Mouse (Mus musculus) liver, embryonic 15.5 days (tissue): ENCODE measurements around the gene Zbtb20. TPM values are rescaled to one million over a fixed set of nuclear protein-coding genes. Genes with fewer than 3 reads are reported as not detected.
"Not testable (repeated sequence)": the region's sequence is repeated elsewhere in the genome, so short reads cannot be mapped to it uniquely, and the experiment has no call there.

Experiments
- ATAC-seq: fragments of 200-750 bp; cut with Nextera tagmentation; 2 replicates; pipeline ENCODE4 v1.8.0; 2017; ENCODE audit warnings: moderate number of reproducible peaks, mild to moderate bottlenecking, moderate library complexity; ENCODE audit not compliant: insufficient read depth
- H3K27ac ChIP-seq: fragments of 300-500 bp; sonication (generic); replicated peaks from 2 replicates; pipeline ENCODE4 v1.5.1; 2015; ENCODE audit warnings: mild to moderate bottlenecking, inconsistent platforms
- H3K27me3 ChIP-seq: fragments of 300-500 bp; sonication (generic); 2 replicates; pipeline ENCODE4 v1.6.1; 2015; ENCODE audit warnings: mild to moderate bottlenecking, inconsistent platforms
- H3K36me3 ChIP-seq: fragments of 300-500 bp; sonication (generic); replicated peaks from 2 replicates; pipeline ENCODE4 v1.6.1; 2015; ENCODE audit warnings: moderate library complexity, mild to moderate bottlenecking, inconsistent platforms
- H3K4me1 ChIP-seq: fragments of 300-500 bp; sonication (generic); replicated peaks from 2 replicates; pipeline ENCODE4 v1.6.1; 2015; ENCODE audit warnings: inconsistent platforms
- H3K4me2 ChIP-seq: fragments of 300-500 bp; sonication (generic); 2 replicates; pipeline ENCODE4 v1.6.1; 2015; ENCODE audit warnings: moderate library complexity, mild to moderate bottlenecking, inconsistent platforms
- H3K4me3 ChIP-seq: fragments of 300-500 bp; sonication (generic); replicated peaks from 2 replicates; pipeline ENCODE4 v1.5.1; 2015; ENCODE audit warnings: mild to moderate bottlenecking, inconsistent platforms
- H3K9ac ChIP-seq: fragments of 300-500 bp; sonication (generic); 2 replicates; pipeline ENCODE4 v1.6.1; 2015; ENCODE audit warnings: moderate library complexity, mild to moderate bottlenecking, inconsistent platforms
- H3K9me3 ChIP-seq: fragments of 300-500 bp; sonication (generic); replicated peaks from 2 replicates; pipeline ENCODE4 v1.6.1; 2016; ENCODE audit warnings: inconsistent platforms
- WGBS: fragments of 180-500 bp; shearing (Covaris S2); methylation state at CpG from one replicate; pipeline ENCODE4 v1.1.7; 2015; ENCODE audit warnings: mixed read lengths; ENCODE audit not compliant: insufficient replicate concordance; 5-methylcytosine and 5-hydroxymethylcytosine counted together
- polyA plus RNA-seq: library from polyadenylated mRNA; unstranded; fragments of >200 nt; fragmentation: Nextera tagmentation; extraction: Ambion mirVana; gene quantifications from 2 replicates; pipeline ENCODE4 v1.2.1, GENCODE M21; 2015

The Zbtb20 gene
- polyA plus RNA-seq, 1 experiment from 2014 or later: 5.1 TPM

DNA sequence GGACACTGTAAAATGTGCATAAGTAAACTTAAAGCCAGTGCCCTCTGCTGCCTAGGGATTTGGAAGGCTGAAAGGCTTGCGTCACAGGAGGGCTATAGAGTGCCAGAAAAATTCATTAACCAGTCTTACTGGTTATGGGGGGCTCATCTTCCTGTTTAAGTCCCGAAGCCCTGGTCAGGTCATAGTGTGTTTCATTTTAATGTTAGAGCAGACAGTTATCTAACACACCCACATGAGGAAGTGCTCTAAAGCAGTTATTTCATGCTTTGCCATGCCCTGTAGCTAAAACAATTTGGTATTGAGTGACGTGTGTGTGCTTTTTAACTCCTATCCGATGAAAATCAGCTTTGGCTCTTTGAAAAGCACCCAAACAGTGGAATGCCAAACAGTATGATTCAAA, 34.3 kb downstream of the Zbtb20 start:
- Histone ChIP-seq H3K36me3 (no peaks in the 10 kb centered on the region), H3K27ac (no peak overlapping the region), H3K27me3 (no peaks in the 10 kb centered on the region), H3K9ac (no peak overlapping the region), H3K4me3 (no peak overlapping the region), H3K9me3 (no peaks in the 10 kb centered on the region), H3K4me2 (no peak overlapping the region; the same call in 1 of the 2 replicates), H3K4me1 (peaks cover 3% of the 10 kb centered on the region; the same call in 1 of the 2 replicates)
- ATAC-seq: no peak
- WGBS: 30% methylated on average over 4 of the region's 4 CpGs

DNA sequence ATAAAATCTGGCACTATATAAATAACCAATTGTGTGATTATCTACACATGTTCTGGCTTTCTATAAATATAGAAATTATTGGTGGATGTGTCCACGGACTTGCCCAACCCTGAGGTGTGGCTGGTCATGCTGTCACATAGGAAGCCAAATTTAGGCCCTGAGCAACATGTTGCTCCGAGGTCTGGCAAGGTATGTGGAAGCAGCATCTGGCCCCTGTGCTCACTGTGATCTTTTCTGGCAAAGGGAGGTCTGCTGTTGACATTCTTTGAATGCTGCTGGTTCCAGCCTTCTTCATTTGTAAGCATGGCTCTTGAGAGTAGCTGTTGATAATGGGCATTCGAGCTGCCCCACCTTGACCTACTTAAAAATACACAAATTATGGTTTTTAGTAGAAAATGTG, 35.0 kb downstream of the Zbtb20 start:
- Histone ChIP-seq H3K9me3 (no peaks in the 10 kb centered on the region), H3K4me3 (no peak overlapping the region), H3K4me2 (no peak overlapping the region), H3K27me3 (no peaks in the 10 kb centered on the region), H3K27ac (no peak overlapping the region), H3K9ac (no peak overlapping the region), H3K4me1 (peaks cover 3% of the 10 kb centered on the region; the same call in 1 of the 2 replicates), H3K36me3 (no peaks in the 10 kb centered on the region)
- WGBS: 44% methylated on average over 3 of the region's 3 CpGs
- no peak for ATAC-seq

DNA sequence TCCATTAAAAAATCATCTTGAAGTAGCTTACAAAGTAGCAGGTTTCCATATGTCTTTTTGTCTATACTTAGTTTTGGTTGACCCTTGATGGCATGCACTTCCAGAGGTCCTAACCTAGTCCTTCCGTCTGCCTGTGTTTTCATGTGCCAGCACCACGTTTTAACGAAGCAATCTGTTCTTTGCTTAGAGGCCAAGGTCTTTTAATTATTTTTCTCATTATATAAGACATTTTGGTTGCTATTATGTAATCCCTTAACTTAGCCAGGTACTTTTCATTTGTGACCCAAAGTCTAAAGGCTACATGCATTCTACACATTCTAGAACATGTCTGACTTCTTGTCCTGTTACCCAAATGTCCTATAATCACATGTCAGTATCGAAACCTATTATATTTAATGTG, 35.6 kb downstream of the Zbtb20 start:
- H3K4me2 ChIP-seq: no peak overlapping the region
- 60% methylated on average over 4 of the region's 4 CpGs for WGBS
- H3K9ac ChIP-seq: no peak overlapping the region
- H3K27me3 ChIP-seq: no peaks in the 10 kb centered on the region
- no peak overlapping the region for H3K4me3 ChIP-seq
- H3K36me3 ChIP-seq: no peaks in the 10 kb centered on the region
- H3K4me1 ChIP-seq: peaks cover 3% of the 10 kb centered on the region; the same call in 1 of the 2 replicates
- no peak overlapping the region for H3K27ac ChIP-seq
- H3K9me3 ChIP-seq: no peaks in the 10 kb centered on the region
- ATAC-seq: no peak

GRCm38 (mm10) chr16:42911815-42912214, 36.1 kb downstream of the Zbtb20 start:
- Histone ChIP-seq H3K27ac (no peak overlapping the region; the same call in 1 of the 2 replicates), H3K9me3 (no peaks in the 10 kb centered on the region), H3K4me3 (no peak overlapping the region), H3K27me3 (no peaks in the 10 kb centered on the region), H3K4me2 (no peak overlapping the region), H3K4me1 (peaks cover 3% of the 10 kb centered on the region; the same call in 1 of the 2 replicates), H3K9ac (no peak overlapping the region), H3K36me3 (no peaks in the 10 kb centered on the region)
- no peak for ATAC-seq
- WGBS: 53% methylated on average over 5 of the region's 5 CpGs

DNA sequence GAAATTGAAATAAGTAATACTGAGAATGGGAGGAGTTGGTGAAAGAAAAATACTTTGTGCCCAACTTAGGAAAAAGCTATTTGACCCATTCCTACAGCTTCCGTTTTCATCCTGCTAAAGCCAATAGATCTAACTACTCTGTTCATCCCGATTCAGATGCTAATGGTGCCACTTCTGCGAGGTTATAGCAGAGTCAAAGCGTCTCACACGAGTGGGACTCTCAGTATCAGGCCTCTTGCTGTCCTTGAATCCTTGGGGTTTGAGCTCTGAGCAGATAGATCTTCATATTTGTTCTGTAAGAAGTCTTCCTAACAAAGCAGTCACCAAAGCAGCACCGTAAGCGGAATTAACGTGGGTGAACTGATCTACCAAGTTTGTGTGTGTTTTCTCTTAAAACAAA, 37.6 kb downstream of the Zbtb20 start:
- H3K27me3 ChIP-seq: no peaks in the 10 kb centered on the region
- H3K36me3 ChIP-seq: no peaks in the 10 kb centered on the region
- H3K27ac ChIP-seq: no peak overlapping the region
- no peak overlapping the region for H3K4me2 ChIP-seq
- H3K4me3 ChIP-seq: no peak overlapping the region
- no peak overlapping the region for H3K9ac ChIP-seq
- peaks cover 3% of the 10 kb centered on the region; the same call in 1 of the 2 replicates for H3K4me1 ChIP-seq
- ATAC-seq: no peak
- H3K9me3 ChIP-seq: no peaks in the 10 kb centered on the region
- 54% methylated on average over 8 of the region's 8 CpGs for WGBS

DNA sequence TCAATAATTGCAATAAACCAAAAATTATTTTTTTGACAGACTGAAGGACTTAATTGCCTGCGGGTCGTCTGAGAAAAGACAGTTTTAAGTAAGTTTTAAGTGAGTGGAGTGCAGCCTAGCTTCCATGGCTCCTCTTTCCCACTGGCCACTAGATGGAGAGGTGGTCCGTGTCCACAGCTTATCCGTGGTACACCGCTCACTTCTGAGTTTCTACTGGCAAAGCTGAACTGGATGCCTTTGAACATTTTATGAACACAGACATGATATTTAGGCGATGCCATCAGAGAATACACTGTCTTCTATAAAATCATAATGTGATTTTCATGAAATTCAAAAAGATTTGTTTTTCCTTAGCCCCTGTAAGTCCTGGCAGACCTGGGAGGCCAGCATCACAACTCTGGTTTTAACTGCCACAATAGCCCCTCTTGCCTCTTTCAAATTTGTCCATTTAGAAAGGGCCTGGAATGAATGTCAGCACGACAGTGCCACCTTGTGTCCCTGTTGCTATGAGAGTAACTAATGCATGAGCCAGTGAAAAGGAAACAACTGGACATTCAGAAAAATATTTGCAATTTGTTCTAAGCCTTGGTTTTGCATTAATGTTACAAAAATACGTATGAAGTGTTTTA, 38.9 kb downstream of the Zbtb20 start:
- Histone ChIP-seq H3K9ac (no peak overlapping the region), H3K4me2 (no peak overlapping the region), H3K27me3 (no peaks in the 10 kb centered on the region), H3K36me3 (no peaks in the 10 kb centered on the region), H3K4me3 (no peak overlapping the region), H3K9me3 (no peaks in the 10 kb centered on the region), H3K4me1 (peaks cover 3% of the 10 kb centered on the region; the same call in 1 of the 2 replicates), H3K27ac (no peak overlapping the region)
- WGBS: 44% methylated on average over 8 of the region's 8 CpGs
- no peak for ATAC-seq

DNA sequence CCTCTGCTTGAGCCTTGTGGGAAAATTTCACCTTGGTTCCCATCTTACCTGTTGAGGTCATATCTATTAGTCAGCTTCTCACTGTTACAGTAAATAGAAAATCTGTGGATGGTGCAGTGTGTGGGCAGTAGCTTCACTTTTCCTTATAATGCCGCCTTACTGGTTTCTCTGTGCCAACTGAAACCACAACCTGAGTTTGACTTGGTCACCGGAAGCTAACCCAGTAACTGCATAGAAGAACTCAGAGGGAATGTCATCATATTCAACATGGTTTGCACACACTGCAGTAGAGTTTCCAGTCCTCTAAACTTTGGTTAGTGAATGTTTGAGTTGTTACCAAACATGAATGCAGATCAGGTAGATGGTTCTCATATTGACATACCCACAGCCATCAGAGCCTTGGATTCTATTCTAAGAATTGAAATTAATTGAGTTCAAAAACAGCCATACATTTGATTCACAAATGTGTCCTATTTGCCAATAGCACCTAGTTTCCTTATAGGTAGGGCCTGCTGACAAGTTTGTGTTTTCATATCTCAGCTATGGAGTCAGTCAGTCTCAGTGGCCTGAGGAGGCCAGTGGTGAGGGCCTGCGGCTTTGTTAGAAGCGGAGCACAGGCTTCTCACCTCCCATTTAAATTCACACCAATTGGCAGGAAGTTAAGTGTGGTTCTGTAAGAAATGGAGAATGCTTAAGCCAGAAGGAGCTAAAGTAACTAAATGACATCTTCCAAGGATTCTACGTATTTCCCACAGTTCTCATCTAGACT, 44.5 kb downstream of the Zbtb20 start:
- no peaks in the 10 kb centered on the region for H3K9me3 ChIP-seq
- H3K4me1 ChIP-seq: no peaks in the 10 kb centered on the region
- H3K9ac ChIP-seq: no peak overlapping the region
- ATAC-seq: no peak
- no peak overlapping the region for H3K4me2 ChIP-seq
- H3K36me3 ChIP-seq: no peaks in the 10 kb centered on the region
- no peak overlapping the region for H3K27ac ChIP-seq
- WGBS: 69% methylated on average over 5 of the region's 5 CpGs
- H3K27me3 ChIP-seq: no peaks in the 10 kb centered on the region
- H3K4me3 ChIP-seq: no peak overlapping the region

DNA sequence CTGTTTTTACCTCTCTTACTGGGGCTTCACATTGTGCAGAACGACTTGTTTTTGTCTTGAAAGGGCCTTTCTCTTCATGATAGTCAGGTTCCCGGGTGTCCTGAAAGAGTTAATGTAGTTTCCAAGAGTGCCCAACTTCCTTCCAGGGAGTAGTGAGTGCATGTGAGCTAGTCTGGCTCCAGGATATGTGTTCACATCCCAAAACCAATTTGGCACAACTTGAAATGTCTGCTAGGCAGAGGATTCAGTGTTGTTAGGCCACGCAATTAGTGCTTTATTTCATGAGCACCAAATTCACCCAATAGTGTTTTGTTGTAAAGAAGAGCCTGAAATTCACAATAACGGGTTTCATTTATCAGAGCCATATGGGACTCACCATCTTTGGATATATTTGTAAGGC, 45.8 kb downstream of the Zbtb20 start:
- H3K27ac ChIP-seq: no peak overlapping the region
- no peak for ATAC-seq
- 55% methylated on average over 4 of the region's 4 CpGs for WGBS
- H3K9ac ChIP-seq: no peak overlapping the region
- no peaks in the 10 kb centered on the region for H3K9me3 ChIP-seq
- no peak overlapping the region for H3K4me2 ChIP-seq
- no peaks in the 10 kb centered on the region for H3K4me1 ChIP-seq
- no peaks in the 10 kb centered on the region for H3K36me3 ChIP-seq
- H3K4me3 ChIP-seq: no peak overlapping the region
- H3K27me3 ChIP-seq: no peaks in the 10 kb centered on the region

- no peaks in the 10 kb centered on the region for H3K4me1 ChIP-seq
- H3K9ac ChIP-seq: no peak overlapping the region
- H3K27me3 ChIP-seq: no peaks in the 10 kb centered on the region
- H3K36me3 ChIP-seq: no peaks in the 10 kb centered on the region
- H3K9me3 ChIP-seq: no peaks in the 10 kb centered on the region
- no peak overlapping the region for H3K4me3 ChIP-seq
- H3K4me2 ChIP-seq: no peak overlapping the region
- no peak for ATAC-seq
- no peak overlapping the region for H3K27ac ChIP-seq
- WGBS: 29% methylated on average over 2 of the region's 2 CpGs
These were observed 62.5 kb downstream of the Zbtb20 start for GRCm38 (mm10) chr16:42938211-42938610.

GRCm38 (mm10) chr16:42947016-42947415, 71.3 kb downstream of the Zbtb20 start:
- H3K27ac ChIP-seq: no peak overlapping the region
- H3K4me2 ChIP-seq: no peak overlapping the region
- H3K36me3 ChIP-seq: no peaks in the 10 kb centered on the region
- H3K4me3 ChIP-seq: no peak overlapping the region
- ATAC-seq: no peak
- no peaks in the 10 kb centered on the region for H3K27me3 ChIP-seq
- no peaks in the 10 kb centered on the region for H3K4me1 ChIP-seq
- WGBS: 60% methylated on average over 4 of the region's 4 CpGs
- no peak overlapping the region for H3K9ac ChIP-seq
- no peaks in the 10 kb centered on the region for H3K9me3 ChIP-seq

DNA sequence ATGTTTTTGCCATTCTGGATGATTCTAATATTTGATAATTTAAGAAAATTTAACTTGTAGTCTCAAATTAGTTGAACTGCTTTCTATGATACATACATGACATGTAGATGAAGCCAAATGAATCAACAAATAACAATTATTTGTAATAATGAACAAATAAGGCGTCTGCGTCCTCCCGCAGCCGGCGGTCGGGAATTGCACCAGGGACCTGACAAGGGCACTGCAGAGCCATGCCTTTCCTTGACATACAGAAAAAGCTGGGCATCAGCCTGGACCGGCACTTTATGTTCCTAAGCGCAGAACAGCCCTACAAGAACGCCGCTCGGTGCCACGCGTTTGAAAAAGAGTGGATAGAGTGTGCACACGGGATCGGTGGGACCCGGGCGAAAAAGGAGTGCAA, 79.7 kb downstream of the Zbtb20 start:
- H3K9ac ChIP-seq, H3K4me1 ChIP-seq, H3K27ac ChIP-seq, ATAC-seq, H3K27me3 ChIP-seq, H3K9me3 ChIP-seq, H3K4me3 ChIP-seq, H3K4me2 ChIP-seq, H3K36me3 ChIP-seq: not testable (repeated sequence)
- WGBS: 83% methylated on average over 17 of the region's 17 CpGs
